Mouse (Mus musculus): ENCODE measurements around the gene Fmo6.

DNA sequence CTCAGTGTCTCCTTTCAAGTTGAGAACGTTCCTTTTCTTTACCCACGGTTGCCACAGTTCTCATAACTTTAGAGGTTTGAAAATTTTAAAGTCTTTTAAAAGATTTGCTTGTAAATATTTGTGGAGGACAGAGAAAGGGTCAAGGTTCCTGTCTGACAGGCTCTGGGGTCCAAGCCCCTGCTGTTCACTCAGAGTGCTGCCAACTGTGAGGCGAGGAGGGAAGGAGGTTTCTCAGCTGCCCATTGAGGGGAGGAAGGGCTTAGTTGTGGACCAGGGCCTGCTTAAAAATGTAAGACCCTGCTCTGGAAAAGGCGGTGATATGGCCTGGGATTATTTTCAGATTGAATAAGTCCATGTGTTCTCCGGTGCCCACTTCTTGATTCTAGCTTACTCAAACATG lies 5.4 kb downstream of the Fmo6 start:
- TF ChIP-seq GATA1 (IDR thresholded peaks at IDR 0.05; ENCODE audit: low read length) (no peak), TAL1 (IDR thresholded peaks at IDR 0.05; ENCODE audit: low read length) (no peak)
